Mouse (Mus musculus): ENCODE data around the gene Tac4.

Tac4 gene

GRCm38 (mm10) chr11:95263816-95264454 lies 2.6 kb downstream of the Tac4 start:
- no peak for DNase-seq (ENCODE audit: low read depth, low spot score)

GRCm38 (mm10) chr11:95264455-95265013 lies 3.2 kb downstream of the Tac4 start:
- no peak for DNase-seq (ENCODE audit: low read depth, low spot score)

- DNase-seq (ENCODE audit: low read depth, low spot score) = no peak
Observed at GRCm38 (mm10) chr11:95266540-95267245, 5.4 kb downstream of the Tac4 start.

GRCm38 (mm10) chr11:95273661-95274060 lies 12.3 kb downstream of the Tac4 start:
- no peak for DNase-seq (ENCODE audit: low read depth, low spot score)

GRCm38 (mm10) chr11:95274613-95275012 lies 13.3 kb downstream of the Tac4 start:
- no peak for DNase-seq (ENCODE audit: low read depth, low spot score)

DNA sequence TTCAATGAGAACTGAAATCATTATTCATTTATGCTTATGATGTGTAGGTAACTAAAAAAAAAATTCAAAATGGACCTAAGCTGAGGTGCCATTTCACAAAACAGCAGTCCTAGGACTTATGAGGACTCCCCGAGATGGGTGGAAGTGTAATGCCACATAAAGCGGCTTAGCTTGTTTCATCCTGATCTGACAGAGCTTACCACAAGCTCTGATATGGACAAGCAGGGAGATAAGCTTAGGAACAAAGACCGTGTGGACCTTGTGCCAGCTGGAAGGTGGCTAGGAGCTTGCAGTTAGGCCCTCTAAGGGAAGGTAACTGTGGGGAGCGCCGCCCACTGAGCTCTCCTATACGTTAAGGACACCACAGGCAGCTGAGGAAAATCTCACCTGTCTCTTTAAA lies 14.7 kb downstream of the Tac4 start:
- DNase-seq (ENCODE audit: low read depth, low spot score) = no peak

DNA sequence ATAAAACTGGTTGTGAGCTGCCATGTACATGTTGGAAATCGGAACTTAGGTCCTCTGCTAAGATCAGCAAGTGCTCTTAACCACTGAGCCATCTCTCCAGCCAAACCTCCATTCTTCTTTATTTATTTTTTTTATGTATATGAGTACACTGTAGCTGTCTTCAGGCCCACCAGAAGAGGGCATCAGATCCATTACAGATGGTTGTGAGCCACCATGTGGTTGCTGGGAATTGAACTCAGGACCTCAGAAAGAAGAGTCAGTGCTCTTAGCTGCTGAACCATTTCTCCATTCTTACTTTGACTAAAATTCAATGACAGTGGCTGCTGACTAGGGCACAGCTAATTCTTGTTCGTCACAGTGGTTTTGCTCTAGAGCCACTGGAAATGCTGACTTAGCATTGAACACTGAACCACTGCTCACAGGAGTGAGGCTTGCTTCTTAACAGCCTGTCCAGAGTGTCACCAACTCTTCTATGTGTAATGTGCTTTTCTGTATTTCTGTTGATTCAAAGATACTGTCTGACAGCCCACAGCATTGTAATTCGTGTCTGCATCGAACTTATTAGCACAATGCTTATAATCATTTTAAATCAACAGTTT lies 17.8 kb downstream of the Tac4 start:
- DNase-seq (ENCODE audit: low read depth, low spot score) = peak; percentile 15

DNA sequence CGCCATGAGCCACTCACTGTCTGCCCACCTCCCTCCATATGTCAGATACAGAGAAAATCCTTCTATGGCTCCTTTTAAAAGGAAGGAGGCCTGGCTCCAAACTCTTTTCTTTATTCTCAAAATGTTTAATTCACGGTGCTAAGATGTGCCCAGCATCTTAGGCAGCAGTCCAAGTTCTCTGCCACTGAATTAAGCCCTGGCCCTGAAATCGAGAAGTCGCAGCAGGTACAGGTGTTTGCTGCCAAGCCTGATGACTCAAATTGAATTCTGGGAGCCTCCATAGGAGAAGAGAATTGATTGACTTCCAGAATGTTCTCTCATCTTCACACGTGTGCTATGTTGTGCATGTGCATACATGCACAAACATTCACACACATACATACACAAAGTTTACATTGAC lies 21.0 kb downstream of the Tac4 start:
- DNase-seq (ENCODE audit: low read depth, low spot score) = no peak

DNA sequence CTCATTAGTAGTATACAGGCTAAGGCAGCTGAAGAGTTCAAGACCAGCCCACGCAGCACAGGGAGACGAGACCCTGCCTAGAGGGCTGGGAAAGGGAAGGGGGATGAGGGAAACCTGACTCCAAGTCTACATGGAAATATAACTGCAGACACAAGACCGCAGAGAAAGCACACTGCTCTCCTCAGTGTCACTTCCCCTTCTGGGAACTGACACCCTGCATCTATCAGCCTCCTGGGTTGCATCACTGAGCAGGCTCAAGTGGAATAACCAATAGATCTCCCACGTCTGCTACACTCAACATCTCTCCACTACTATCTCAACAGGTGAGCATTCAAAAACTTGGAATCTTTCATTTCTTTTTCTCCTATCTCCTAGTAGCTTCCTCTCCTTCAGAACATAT lies 30.7 kb downstream of the Tac4 start:
- no peak for DNase-seq (ENCODE audit: low read depth, low spot score)

DNA sequence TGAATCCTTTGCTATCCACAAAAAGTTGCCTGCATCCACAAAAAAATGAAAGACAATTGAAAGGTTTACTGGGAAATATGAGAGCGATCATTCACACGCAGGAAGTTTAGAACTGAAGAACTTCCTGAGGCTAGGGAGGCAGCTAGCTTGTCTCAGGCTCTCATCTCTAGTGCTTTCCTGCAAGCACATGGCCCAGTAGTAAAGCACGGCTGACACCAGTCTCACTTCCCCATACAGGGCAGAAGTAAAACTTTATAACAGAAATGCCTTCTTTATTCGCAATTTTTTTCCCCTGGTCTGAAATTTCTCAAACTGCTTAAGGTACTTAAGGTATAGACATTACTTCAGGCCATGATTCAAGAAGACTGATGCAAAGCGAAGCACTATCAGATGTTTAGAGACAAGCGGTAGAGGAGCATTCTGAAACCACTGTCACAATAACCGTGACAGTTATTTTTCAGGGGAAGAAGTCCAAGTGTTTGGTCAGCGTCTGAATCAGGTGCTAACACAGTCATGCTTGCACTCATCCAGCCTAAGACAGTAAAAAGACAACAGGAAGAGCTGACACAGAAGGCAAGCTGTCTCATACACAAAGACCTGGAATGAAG lies 31.8 kb downstream of the Tac4 start:
- no peak for DNase-seq (ENCODE audit: low read depth, low spot score)

- DNase-seq (ENCODE audit: low read depth, low spot score) = no peak
Observed at GRCm38 (mm10) chr11:95295736-95296135, 34.4 kb downstream of the Tac4 start.

DNA sequence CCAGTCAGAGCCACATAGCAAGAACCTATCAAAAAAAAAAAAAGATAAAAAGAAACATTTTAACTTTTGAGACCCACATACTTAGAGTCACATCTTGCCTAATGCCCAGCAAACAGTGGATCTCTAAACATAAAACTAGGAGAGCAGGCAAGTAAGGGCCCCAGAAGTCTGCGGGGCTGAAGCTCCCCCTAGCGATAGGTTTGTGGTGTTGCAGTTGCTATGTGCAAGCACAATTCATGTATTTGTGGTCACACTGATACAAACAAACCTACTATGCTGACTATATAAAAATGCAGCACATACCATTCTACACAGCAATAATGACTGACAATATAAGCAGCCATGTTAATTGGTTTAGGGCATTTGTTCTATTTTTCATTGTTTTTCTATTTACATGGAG lies 36.8 kb downstream of the Tac4 start:
- DNase-seq (ENCODE audit: low read depth, low spot score) = peak; percentile 72

DNA sequence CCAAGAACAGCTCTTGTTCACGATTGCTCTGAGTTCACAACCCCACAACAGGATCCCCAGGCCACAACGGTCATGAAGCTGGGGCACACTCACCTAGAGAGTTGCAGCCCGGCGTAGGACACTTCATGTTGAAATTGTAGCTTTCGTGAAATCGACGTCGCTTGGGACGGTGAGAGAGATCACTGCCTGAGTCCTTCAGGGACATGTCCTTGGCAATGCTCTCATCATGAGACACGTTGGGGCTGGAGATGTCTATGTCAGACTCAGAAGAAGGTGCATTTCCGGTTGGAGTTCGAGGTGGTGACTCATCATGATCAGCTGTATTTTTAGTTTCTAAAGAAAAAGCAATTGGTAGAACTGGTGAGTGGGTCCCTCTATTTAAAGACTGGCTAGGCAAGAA lies 38.6 kb downstream of the Tac4 start:
- DNase-seq (ENCODE audit: low read depth, low spot score) = no peak

- DNase-seq (ENCODE audit: low read depth, low spot score) = no peak
Observed at GRCm38 (mm10) chr11:95301772-95302171, 40.4 kb downstream of the Tac4 start.

- peak; percentile 56 for DNase-seq (ENCODE audit: low read depth, low spot score)
Observed at GRCm38 (mm10) chr11:95305600-95305999, 44.3 kb downstream of the Tac4 start.

DNA sequence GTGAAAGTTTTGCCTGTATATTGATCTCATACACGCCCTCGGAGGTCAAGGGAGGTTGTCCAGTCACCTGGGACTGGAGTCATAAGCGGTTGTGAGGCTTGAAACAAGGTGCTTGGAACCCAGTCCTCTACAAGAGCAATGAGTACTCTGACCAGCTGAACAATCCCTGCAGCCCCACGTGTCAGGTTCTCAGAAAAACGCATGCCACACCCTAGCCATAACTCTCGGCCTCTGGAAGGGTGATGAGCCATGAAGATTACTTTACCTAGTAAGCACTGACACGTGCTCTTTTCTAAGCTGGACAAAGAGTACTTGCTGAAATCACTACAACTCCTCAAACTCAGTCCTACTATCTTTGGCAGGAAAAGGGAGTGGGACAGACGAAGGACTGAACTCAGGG lies 46.2 kb downstream of the Tac4 start:
- DNase-seq (ENCODE audit: low read depth, low spot score) = no peak

DNA sequence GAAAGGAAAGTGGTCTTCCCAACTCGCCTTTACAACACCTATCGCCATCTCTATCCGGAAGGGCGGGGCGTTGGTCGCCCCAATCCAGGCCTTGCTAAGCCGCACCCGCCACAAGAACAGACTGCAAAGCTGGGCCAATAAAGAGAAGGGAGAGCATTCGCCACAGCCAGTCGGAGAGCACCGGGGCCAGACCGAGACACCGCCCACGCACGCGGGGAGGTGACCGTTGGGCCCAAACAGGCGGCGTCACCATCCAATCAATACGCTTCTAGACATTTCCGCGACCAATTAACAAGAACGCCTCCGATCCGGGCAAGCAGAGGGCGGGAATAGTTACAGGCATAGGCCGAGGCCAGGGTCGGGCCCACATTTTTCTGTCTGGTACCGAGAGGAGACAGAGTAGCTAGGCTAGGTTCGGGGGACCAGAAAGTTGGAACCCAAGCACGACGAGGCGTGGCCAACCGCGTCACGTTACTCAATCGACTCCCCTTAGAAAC lies 48.2 kb downstream of the Tac4 start:
- peak; percentile 98 for DNase-seq (ENCODE audit: low read depth, low spot score)

- peak; percentile 99 for DNase-seq (ENCODE audit: low read depth, low spot score)
Observed at GRCm38 (mm10) chr11:95310007-95310647, 48.8 kb downstream of the Tac4 start, which contains the start of gene Kat7. Gene Kat7 (minus strand): TSS chr11:95310246.

GRCm38 (mm10) chr11:95310648-95311424 lies 49.5 kb downstream of the Tac4 start:
- peak; percentile 46 for DNase-seq (ENCODE audit: low read depth, low spot score)

GRCm38 (mm10) chr11:95311425-95311807 lies 50.1 kb downstream of the Tac4 start:
- DNase-seq (ENCODE audit: low read depth, low spot score) = no peak
